Mouse (Mus musculus): ENCODE data around the gene Crim1.

The Crim1 gene

DNA sequence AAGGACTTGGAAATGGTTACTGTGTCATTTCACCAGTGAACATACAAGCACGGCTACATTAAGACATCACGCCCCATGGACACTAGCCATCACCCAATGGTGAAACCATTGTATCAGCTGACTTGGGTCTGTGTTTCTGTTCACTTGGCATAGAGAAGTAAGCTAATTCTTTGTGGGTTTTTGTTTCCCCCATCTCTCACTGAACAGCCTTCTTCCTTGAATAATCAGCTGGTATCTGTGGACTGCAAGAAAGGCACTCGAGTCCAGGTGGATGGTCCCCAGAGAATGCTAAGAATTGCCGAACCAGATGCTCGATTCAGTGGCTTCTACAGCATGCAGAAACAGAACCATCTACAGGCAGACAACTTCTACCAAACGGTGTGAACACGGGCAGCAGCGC, 173.8 kb downstream of the Crim1 start:
- WGBS = 90% methylated on average over 8 of the region's 8 CpGs

GRCm38 (mm10) chr17:78374756-78375155, 174.7 kb downstream of the Crim1 start:
- 83% methylated on average over 10 of the region's 10 CpGs for WGBS

DNA sequence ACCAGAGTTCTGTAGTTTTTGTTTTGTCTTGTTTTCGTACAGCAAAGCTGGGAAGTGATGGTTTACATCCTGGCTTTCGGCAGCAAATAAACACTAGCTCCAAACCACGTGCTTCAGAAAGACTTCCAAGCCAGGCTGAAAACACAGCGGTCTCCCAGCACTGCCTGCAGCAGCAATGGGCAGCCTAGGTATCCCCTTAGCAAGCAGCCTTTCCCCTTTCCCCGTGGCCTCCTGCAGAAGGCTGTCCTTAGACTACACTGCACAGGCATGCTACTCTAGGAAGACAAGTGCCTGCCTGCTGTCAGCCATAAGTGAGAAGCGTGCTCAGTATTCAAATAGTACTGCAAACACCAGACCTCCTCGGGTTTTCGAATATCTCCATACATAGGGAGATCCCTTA, 176.5 kb downstream of the Crim1 start:
- WGBS = 58% methylated on average over 8 of the region's 8 CpGs

- WGBS = 89% methylated on average over 8 of the region's 8 CpGs
Observed at GRCm38 (mm10) chr17:78379079-78379729, 179.2 kb downstream of the Crim1 start.

DNA sequence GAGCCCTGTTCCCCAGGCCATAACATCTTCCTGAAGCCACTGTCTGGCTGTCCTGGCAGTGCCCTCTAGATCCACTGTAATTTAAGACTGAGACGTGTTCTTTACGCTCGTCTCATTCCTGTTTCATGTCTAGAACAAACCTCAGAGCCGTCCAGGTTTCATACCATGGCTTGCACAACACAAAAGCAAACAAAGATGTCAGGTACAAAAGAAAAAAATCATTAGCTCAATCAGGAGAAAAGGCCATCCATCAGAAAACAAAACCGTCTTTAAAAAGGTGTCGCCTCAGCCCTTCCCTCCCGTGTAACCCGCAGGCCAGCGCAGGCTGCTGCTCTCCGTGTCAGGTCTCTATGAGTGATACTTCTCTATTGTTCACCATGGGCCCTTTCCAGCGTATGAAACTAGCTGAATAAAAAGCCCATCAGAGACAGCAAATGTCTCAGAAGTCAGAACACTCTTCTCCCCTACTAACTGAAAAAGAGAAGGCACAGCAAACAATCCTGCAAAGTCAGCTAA, 179.7 kb downstream of the Crim1 start:
- 91% methylated on average over 11 of the region's 11 CpGs for WGBS

GRCm38 (mm10) chr17:78382321-78382720, 182.3 kb downstream of the Crim1 start:
- WGBS = 95% methylated on average over 3 of the region's 3 CpGs

DNA sequence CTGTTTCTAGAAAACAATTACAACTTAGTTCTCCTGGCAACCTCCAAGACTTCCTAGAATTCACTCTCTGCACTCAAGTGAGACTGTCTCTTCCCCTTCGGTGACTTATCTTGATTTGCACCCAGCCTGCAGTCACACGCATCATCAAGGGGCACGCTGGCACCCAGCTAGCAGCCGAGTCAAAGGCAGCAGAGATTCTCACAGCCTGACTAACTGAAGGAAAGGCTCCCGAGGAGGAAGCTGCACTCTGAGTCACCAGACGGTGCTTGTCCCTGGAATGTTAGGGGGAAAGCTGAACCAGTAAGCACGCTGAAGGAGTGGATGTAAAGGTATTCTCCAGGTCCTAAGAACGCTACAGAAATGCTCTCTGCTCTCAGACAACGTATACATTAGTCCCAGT, 187.6 kb downstream of the Crim1 start:
- WGBS = 75% methylated on average over 9 of the region's 9 CpGs

- WGBS = 87% methylated on average over 9 of the region's 9 CpGs
Observed at GRCm38 (mm10) chr17:78388101-78388847, 188.2 kb downstream of the Crim1 start.

DNA sequence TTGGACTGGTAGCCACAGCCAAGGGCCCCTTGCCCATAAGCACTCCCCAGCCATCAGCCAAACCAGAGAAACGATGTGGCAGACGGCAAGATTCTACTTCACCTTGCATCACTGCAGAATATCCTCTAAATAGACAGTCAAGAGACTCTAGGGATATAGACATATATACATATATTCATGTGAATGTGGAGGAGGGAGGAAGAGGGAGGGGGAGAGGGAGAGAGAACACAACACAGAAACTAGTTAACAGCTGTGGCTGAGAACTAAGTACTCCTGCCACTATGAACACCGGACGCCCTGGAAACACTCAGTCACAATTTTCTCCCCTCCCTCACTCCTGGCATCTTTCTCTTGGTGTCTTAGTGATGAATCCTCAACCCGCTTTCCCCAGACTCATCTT, 189.5 kb downstream of the Crim1 start:
- 60% methylated on average over 5 of the region's 5 CpGs for WGBS

DNA sequence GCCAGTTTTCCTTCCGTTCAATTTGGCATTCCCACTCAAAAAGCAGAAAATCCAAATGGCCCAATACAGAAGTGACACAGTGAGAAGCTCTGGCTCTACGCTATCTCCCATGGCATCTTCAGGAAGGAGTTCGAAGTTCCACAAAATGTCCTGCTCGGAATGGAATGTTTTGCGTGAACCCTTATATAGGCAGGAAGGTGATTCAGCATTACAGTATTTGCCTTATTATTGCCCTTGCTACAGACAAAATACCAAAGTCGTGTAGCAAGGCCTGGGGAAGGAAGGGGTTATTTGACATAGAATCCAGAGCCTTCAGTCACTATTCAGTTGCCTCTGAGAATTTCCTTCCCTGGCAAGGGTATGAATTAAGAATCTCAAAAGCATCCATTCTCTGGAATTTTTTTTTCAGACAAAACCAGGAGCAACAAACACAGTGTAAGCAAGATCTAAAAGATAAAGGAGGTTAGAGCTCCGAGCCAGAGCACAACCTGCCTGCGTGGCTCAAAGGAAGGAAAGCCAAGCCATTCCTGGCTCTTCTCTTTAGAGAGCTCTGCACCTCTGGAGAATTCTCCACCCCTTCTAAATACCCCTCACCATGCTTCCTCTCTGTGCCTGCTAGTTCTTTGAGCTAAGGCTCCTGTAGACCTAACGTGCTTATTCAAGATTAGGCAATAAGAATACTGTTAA, 192.5 kb downstream of the Crim1 start:
- WGBS = 82% methylated on average over 9 of the region's 9 CpGs

GRCm38 (mm10) chr17:78400130-78400840, 200.2 kb downstream of the Crim1 start:
- WGBS = 67% methylated on average over 12 of the region's 12 CpGs

GRCm38 (mm10) chr17:78401311-78401710, 201.3 kb downstream of the Crim1 start:
- 77% methylated on average over 6 of the region's 6 CpGs for WGBS

GRCm38 (mm10) chr17:78401713-78402112, 201.7 kb downstream of the Crim1 start:
- WGBS = 48% methylated on average over 4 of the region's 4 CpGs

DNA sequence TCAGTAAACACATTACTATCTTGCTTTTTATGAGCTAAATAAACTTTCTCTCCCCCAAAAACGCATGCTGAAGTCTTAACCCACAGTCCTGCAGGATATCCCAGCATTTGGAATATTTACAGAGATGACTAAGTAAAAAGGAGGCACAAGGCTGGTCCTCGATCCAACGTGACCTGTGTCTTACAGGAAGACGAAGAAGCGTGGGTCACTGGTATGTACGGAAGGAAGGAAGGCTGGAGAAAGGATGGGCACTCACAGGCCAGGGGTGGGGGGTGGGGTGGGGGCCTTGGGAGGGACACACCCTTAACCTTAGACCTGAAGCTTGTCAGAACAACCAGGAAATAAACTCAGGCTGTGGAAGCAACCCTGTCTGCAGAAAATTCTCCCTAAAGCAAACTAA, 202.1 kb downstream of the Crim1 start:
- 86% methylated on average over 6 of the region's 6 CpGs for WGBS

- WGBS = 71% methylated on average over 4 of the region's 4 CpGs
Observed at GRCm38 (mm10) chr17:78403229-78403628, 203.2 kb downstream of the Crim1 start.

GRCm38 (mm10) chr17:78403804-78404203, 203.8 kb downstream of the Crim1 start:
- WGBS = 88% methylated on average over 9 of the region's 9 CpGs

DNA sequence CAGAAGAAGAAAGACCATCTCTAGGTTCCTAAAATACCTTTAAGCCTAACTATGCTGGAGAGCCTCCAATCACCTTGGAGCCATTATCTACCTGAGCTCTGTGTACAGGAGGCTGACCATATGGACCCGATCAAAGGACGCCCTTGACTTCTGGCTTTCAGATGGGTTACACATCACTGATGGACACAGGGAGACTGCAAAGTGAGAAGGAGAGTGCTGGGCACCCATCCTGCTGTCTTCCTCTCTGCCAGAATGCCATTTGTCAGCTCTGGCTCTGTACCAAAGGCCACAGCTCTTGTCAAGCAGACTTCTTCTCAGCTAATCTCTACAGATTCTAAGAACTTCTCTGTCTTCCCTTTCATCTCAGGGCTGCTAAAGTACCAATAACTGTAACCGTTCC, 205.3 kb downstream of the Crim1 start:
- 82% methylated on average over 3 of the region's 3 CpGs for WGBS

DNA sequence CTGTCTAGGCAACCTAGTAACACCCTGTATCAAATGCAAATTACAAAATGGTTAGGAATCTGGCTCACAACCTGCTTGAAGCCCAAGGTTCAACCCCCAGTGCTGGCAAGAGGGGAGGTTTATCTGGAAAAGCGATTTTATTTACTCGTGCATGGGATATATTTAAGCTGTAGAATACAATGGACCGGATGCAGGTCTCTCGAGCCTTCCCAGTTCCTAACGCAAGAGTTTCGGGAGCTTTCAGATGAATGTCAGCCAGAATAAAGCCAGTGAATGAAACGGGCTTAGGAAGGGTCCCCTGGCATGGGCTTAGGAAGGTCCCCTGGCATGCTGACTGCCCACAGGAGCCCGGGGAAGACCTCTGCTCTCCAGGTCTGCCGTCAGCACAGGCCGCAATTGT, 206.8 kb downstream of the Crim1 start:
- WGBS = 86% methylated on average over 10 of the region's 10 CpGs

GRCm38 (mm10) chr17:78407581-78407980, 207.5 kb downstream of the Crim1 start:
- WGBS = 81% methylated on average over 4 of the region's 4 CpGs

- 80% methylated on average over 10 of the region's 10 CpGs for WGBS
Observed at GRCm38 (mm10) chr17:78408386-78408785, 208.3 kb downstream of the Crim1 start.

DNA sequence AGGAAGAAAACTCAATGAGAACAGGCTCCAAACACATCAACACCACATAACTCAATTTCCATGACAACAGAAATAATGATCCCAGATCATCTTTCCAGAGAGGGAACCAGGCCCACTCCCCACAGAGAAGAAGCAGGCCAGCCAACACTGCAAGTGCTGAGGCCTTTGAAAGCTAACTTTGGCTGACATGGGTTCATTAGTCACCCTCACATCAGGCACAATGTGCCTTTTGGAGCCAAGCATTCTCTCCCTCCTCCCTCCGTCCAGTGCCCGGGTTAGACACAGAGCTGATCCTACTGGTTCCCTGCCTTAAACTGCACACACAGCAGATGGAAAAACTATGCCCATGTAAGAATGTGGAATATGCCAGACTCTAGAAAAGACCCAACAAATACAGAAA, 209.9 kb downstream of the Crim1 start:
- WGBS = 57% methylated on average over 2 of the region's 2 CpGs

GRCm38 (mm10) chr17:78415255-78415654, 215.2 kb downstream of the Crim1 start:
- WGBS = 88% methylated on average over 2 of the region's 2 CpGs
